18 mouse cellular contexts compared by ENCODE assay signal in genomic region chr9:101207984-101208383, GRCm38 (mm10). TPM values are rescaled to one million over a fixed set of nuclear protein-coding genes. Genes with fewer than 3 reads are reported as not detected.
DNase-seq lines count a peak whose midpoint lies in the region; ATAC-seq and TF ChIP-seq lines count a peak whose summit lies in the region.
"Had no signal": no experiment of that assay in that cellular context is flagged by ENCODE, and none has a peak within 500 bp of the region (broad histone marks: within the 10 kb centered on the region; RNA-seq: fewer than 3 reads in every experiment).

No protein-coding gene starts in this region.

- H3K27me3 ChIP-seq in kidney, adult 2 months (replicated peaks; ENCODE audit: control insufficient read depth, insufficient read depth, low read length), result no peaks in the 10 kb centered on the region
- no peaks in the 10 kb centered on the region for H3K27me3 ChIP-seq in Patski
- no peaks in the 10 kb centered on the region for H3K27me3 ChIP-seq in liver, embryonic 16.5 days (ENCODE audit: control insufficient read depth, insufficient read depth, low read depth, low read length)
- H3K27me3 ChIP-seq in forebrain, embryonic 10.5 days (ENCODE audit: poor library complexity, severe bottlenecking), result no peaks in the 10 kb centered on the region
- no peaks in the 10 kb centered on the region for H3K27me3 ChIP-seq in forebrain, embryonic 16.5 days (replicated peaks; ENCODE audit: control insufficient read depth, insufficient read depth, low read length)
- H3K27me3 ChIP-seq: forebrain, embryonic 13.5 days; limb, embryonic 12.5 days had no signal

- peak overlapping the region; percentile 29; the same call in 1 of the 2 replicates for H3K4me2 ChIP-seq in liver, embryonic 16.5 days (ENCODE audit: low read depth, low read length)
- no peak overlapping the region for H3K4me2 ChIP-seq in forebrain, embryonic 16.5 days (ENCODE audit: low read length)
- H3K4me2 ChIP-seq: forebrain, embryonic 13.5 days; limb, embryonic 12.5 days; midbrain, embryonic 11.5 days had no signal

- H3K9me3 ChIP-seq in liver, embryonic 16.5 days (replicated peaks; ENCODE audit: control insufficient read depth, low read length), result no peaks in the 10 kb centered on the region
- no peaks in the 10 kb centered on the region for H3K9me3 ChIP-seq in forebrain, embryonic 10.5 days
- no peaks in the 10 kb centered on the region for H3K9me3 ChIP-seq in forebrain, embryonic 16.5 days (ENCODE audit: control insufficient read depth, low read length)
- H3K9me3 ChIP-seq: forebrain, embryonic 13.5 days; limb, embryonic 12.5 days had no signal

- H3K9ac ChIP-seq in liver, embryonic 16.5 days (ENCODE audit: low read depth, low read length), result no peak overlapping the region
- H3K9ac ChIP-seq in forebrain, embryonic 16.5 days (replicated peaks; ENCODE audit: low read depth, low read length), result no peak overlapping the region
- H3K9ac ChIP-seq: forebrain, embryonic 13.5 days; limb, embryonic 12.5 days had no signal

- CTCF ChIA-PET in Patski (lab: Charles Lee), result interaction anchor here (1.4 to 2.0 kb wide), 2 partner anchors 13 to 48 kb away, joined by 3 to 10 read pairs; no protein-coding TSS in a partner anchor

- TF ChIP-seq CTCF in kidney, adult 2 months (conservative IDR thresholded peaks at IDR 0.05; ENCODE audit: insufficient read depth, insufficient read length, low read depth, low read length), result no peak
- TF ChIP-seq CTCF in Patski (IDR thresholded peaks at IDR 0.05), result no peak
- no peak for TF ChIP-seq CTCF in gastrocnemius, adult 2 months (IDR thresholded peaks at IDR 0.05)

- H3K36me3 ChIP-seq in kidney, adult 2 months (ENCODE audit: control insufficient read depth, insufficient read depth, low read length), result no peaks in the 10 kb centered on the region; the same call in 1 of the 2 replicates
- H3K36me3 ChIP-seq in liver, embryonic 16.5 days (ENCODE audit: control insufficient read depth, insufficient read depth), result no peaks in the 10 kb centered on the region
- H3K36me3 ChIP-seq in forebrain, embryonic 10.5 days (replicated peaks), result no peaks in the 10 kb centered on the region
- H3K36me3 ChIP-seq in forebrain, embryonic 16.5 days (ENCODE audit: control insufficient read depth, insufficient read depth), result no peaks in the 10 kb centered on the region

- H3K27ac ChIP-seq in kidney, adult 2 months (ENCODE audit: insufficient read depth, low read depth, low read length), result peak overlapping the region; percentile 98; the same call in 1 of the 2 replicates
- no peak overlapping the region for H3K27ac ChIP-seq in liver, embryonic 16.5 days (ENCODE audit: low read length)
- H3K27ac ChIP-seq in gastrocnemius, adult 2 months, result no peak overlapping the region
- H3K27ac ChIP-seq in forebrain, embryonic 10.5 days, result no peak overlapping the region
- H3K27ac ChIP-seq in forebrain, embryonic 16.5 days (ENCODE audit: low read length), result no peak overlapping the region
- H3K27ac ChIP-seq: forebrain, embryonic 13.5 days; heart, adult 2 months; limb, embryonic 12.5 days had no signal

- no peak for TF ChIP-seq POLR2A in kidney, adult 2 months (IDR thresholded peaks at IDR 0.05; ENCODE audit: low read depth, low read length)

- WGBS in kidney, adult 2 months, result 23% methylated on average over 1 of the region's 1 CpGs
- 30% methylated on average over 1 of the region's 1 CpGs for WGBS in liver, embryonic 16.5 days (ENCODE audit: insufficient replicate concordance)
- 54% methylated on average over 1 of the region's 1 CpGs for WGBS in forebrain, embryonic 10.5 days
- 48% methylated on average over 1 of the region's 1 CpGs for WGBS in forebrain, embryonic 16.5 days

- peaks cover 20% of the 10 kb centered on the region for H3K4me1 ChIP-seq in kidney, adult 2 months (ENCODE audit: control insufficient read depth, insufficient read depth, low read length)
- H3K4me1 ChIP-seq in liver, embryonic 16.5 days (ENCODE audit: control insufficient read depth, low read depth, low read length), result no peaks in the 10 kb centered on the region
- no peaks in the 10 kb centered on the region for H3K4me1 ChIP-seq in forebrain, embryonic 10.5 days
- H3K4me1 ChIP-seq in forebrain, embryonic 16.5 days (replicated peaks; ENCODE audit: control insufficient read depth, insufficient read depth, low read length), result no peaks in the 10 kb centered on the region
- H3K4me1 ChIP-seq: forebrain, embryonic 13.5 days; limb, embryonic 12.5 days had no signal

- POLR2A ChIA-PET in Patski (lab: Charles Lee), result no interaction called here

- H3K4me3 ChIP-seq in kidney, adult 2 months (ENCODE audit: insufficient read depth, low read depth, low read length), result no peak overlapping the region
- no peak overlapping the region for H3K4me3 ChIP-seq in liver, embryonic 16.5 days (ENCODE audit: low read depth, low read length)
- H3K4me3 ChIP-seq in gastrocnemius, adult 2 months, result no peak overlapping the region
- no peak overlapping the region for H3K4me3 ChIP-seq in forebrain, embryonic 10.5 days
- H3K4me3 ChIP-seq in forebrain, embryonic 16.5 days (replicated peaks; ENCODE audit: low read length), result no peak overlapping the region
- H3K4me3 ChIP-seq: forebrain, embryonic 13.5 days; heart, adult 2 months; limb, embryonic 12.5 days had no signal

- ATAC-seq in Patski, result no peak
- ATAC-seq in liver, embryonic 16.5 days (ENCODE audit: low read depth), result peak; percentile 86
- no peak for ATAC-seq in forebrain, embryonic 16.5 days
- ATAC-seq: forebrain, embryonic 13.5 days; hindbrain, embryonic 16.5 days had no signal

- intact Hi-C loops in gastrocnemius, adult 2 months (cut with DNase I), result no loop called here

- in situ Hi-C loops in Patski (cut with MboI; ENCODE audit: low pct_unique_long_range_greater_than_20kb), result no loop called here

- DNase-seq in kidney, adult 2 months, result peak; percentile 89
- DNase-seq in kidney, adult 18-20 months, result no peak
- peak; percentile 15 for DNase-seq in Patski (ENCODE audit: low read depth, low spot score)
- DNase-seq in kidney, postnatal 25 days, result peak; percentile 23 to 59
- DNase-seq in gastrocnemius, adult 2 months, result no peak
- DNase-seq in forebrain, embryonic 10.5 days (ENCODE audit: extremely low spot score, low spot score), result no peak
- DNase-seq: B cell, adult 2 months; cerebellum, adult 8-10 months; gastrocnemius, postnatal 14 days; heart, adult 2 months; heart, postnatal 36 days; thymus, adult 2 months had no signal

RNA-seq across cellular contexts. Expression of gene Ppp2r3a, which starts 43.6 kb away (rescaled TPM):
- polyA plus RNA-seq in kidney, adult 2 months (2012; rRNA removed), result 13.9 and 17.6 TPM in 2 replicates
- polyA plus RNA-seq in Patski (2021), result 42.2 TPM
- polyA plus RNA-seq in liver, embryonic 16.5 days (2015; fragmentation: Nextera tagmentation; extraction: Ambion mirVana), result 3.8 and 4.5 TPM in 2 replicates
- total RNA-seq in gastrocnemius, adult 2 months (2021), result 100 to 1,000 TPM; 162 to 209 TPM
- polyA plus RNA-seq in forebrain, embryonic 10.5 days (2016; fragmentation: Nextera tagmentation; extraction: Ambion mirVana), result 7.4 and 8.7 TPM in 2 replicates
- polyA plus RNA-seq in forebrain, embryonic 16.5 days (2015; fragmentation: Nextera tagmentation; extraction: Ambion mirVana), result 25.2 and 27.2 TPM in 2 replicates

Comparison
In these comparisons a context has a peak if more than half of its experiments do, and no peak if none do; other contexts are left out.
1. DNase-seq: peak in kidney, adult 2 months (single experiment), Patski (single experiment) and kidney, postnatal 25 days (2 of 2); none in kidney, adult 18-20 months (single experiment), gastrocnemius, adult 2 months (single experiment) and forebrain, embryonic 10.5 days (single experiment).